Mouse (Mus musculus): Measurements from ENCODE around the gene Pcolce.

DNA sequence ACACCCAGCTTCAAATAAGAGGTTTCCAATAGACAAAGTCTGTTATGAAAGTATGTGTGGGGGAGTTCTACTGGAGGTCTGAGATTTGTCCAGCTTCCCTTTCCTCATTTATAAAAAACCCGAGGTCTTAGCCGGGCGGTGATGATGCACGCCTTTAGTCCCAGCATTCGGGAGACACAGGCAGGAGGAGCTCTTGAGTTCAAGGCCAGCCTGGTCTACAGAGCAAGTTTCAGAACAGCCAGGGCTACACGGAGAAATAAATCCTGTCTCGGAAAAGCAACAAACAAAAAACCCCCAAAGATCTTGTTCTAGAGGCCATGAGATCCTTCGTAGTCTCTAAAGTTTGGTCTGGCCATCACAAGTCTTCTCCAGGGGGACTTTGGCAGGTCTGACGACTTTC, 14.4 kb upstream of the Pcolce start:
- peak; percentile 21; the same call in 1 of the 2 replicates for TF ChIP-seq CTCF (IDR thresholded peaks at IDR 0.05; ENCODE audit: low read depth)
- no peak for TF ChIP-seq EP300 (IDR thresholded peaks at IDR 0.05; ENCODE audit: low read depth)

Measured in liver, embryonic 14.5 days (tissue).